Mouse (Mus musculus) thymus, postnatal 4 days (tissue): ENCODE results near the gene Plekha7.

Experiments
- DNase-seq: peaks from one replicate; pipeline ENCODE4 v3.0.0; 2021

The Plekha7 gene

DNA sequence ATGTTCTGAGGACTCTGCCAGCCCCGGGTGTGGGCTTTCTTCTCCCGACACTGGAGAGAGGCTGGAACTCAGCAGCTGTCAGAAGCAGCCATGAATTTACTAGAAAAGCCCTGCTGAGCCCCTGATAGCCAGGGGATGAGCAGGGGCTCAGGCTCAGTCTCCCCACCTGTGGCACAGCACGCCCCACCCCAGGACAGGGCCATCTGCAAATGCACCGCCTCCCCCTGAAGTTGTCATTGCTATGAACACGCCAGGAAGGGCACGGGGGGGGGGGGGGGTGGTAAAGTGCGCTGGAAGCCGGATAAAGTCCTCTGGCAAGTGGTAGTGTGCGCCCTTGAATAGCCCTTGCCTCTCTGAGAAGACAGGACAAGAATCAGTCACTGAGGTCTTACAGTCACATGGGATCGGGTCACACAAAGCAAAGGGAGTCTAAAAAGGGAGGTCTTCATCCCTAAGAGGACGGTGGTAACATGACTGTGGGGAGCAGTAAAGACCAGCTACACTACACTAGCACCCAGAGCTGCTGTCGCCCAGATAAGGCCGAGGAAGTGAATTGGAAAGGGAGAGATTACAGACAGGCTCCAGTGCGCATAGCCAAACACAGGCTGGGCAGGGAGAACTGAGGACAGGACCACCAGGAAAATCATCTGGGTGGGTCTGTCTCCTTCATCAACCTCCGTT, 61.3 kb downstream of the Plekha7 start:
- no peak for DNase-seq

DNA sequence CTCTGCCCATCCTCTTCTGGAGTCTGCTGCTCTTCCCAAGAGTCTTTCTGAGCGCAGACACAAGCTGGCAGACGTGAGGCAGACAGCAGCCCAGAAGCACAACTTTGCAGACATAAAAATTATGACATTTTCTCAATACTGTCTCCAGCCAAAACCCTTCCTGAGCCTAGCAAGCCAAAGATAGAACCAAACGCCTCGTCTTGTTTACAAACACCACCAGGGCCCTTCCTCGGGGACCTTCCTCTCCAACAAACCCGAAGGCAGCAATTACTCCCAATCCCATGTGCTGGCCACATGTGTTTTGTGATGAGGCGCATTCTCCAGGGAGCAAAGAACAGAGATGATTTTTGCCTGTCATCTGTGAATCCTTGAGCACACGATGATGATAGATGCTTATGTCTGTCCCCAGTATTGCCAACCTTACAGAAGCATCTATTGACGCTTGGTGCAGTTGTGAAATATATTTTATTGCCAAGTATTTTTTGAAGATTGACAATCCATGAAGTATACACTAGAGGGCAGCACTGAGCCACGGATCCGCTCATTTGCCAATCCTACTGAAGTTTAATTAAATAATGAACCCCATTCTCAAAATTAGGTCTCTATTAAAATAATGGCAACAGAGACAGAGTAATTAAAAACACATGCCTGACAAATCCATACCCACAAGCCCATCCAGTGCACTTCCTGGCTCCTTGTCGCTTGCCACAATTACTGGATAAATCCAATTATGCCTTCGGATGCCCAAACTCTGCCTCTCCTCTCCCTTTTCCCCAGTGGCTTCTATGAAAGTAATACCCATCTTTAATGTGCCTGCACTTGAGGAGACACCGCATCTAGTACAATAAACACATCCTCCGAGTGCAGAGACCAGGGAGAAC, 62.1 kb downstream of the Plekha7 start:
- DNase-seq: no peak

DNA sequence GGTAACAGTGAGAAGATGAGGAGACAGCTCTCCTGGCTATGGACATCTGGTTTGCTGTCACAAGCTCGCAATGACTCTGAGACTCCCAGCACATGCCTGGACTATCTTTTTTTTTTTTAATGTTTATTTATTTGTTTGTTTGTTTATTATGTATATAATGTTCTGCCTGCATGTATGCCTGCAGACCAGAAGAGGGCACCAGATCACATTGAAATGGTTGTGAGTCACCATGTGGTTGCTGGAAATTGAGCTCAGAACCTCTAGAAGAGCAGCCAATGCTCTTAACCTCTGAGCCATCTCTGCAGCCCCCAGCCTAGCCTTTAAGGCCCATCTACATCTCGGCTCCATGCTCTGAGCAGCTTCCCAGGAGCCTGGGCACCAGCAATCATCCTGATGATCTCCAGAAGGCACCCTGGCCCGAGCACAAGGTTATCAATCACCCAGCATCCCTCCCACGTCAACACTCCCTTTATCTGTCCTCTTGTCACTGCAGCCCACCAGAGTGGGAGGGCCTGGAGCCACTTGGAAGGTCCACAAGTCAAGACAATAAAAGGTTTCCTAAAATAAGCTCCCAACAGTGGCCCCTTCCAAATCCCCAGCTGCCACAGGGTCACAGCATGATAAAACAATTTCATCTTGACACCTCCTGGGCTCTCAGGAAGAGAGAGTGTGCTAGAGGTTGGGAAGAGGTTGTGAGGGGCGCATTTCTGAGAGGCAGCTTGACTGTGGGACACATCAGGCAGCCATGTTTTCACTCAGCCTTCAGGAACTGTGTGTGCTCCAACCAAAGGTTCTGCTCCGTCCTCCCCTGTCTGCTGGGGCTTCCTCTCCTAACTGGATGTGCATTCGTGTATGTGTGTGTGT, 63.6 kb downstream of the Plekha7 start:
- DNase-seq: no peak

DNA sequence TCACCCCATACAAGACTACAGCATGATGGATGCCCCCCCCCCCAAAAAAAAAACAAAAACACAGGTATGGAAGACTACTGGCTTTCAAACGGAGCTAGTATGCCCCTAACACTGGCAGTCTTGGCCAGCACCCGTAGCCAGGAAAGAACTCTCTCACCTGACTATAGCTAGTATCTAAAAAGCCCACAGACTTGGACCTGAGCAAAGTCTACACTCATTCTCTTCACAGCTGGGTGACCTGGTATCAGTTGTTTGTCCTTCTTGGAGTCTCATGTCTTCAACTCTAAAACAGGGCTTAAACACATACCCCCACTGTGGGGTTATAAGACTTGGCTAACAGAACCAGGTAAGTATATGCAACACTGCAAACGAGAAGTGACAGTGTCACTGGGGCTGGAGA, 65.4 kb downstream of the Plekha7 start:
- DNase-seq: no peak

DNA sequence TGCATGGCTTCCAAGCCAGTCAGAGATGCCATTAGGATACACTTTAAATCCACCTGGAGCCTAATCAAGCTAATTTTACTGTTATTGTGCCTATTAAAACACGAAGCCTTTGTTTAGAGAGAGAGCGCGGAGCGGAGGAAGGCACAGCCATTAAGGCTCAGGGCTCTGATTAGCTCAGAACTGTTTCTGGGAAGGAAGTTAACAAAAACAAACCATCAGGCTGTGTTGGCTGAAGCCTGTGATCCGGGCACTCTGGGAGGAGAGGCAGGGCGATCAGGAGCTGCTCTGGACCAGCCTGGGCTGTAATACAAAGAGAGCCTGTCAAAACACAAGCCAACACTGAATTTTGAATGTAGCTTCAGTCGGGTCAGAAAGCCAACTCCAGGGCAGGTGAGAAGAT, 66.6 kb downstream of the Plekha7 start:
- DNase-seq: no peak

DNA sequence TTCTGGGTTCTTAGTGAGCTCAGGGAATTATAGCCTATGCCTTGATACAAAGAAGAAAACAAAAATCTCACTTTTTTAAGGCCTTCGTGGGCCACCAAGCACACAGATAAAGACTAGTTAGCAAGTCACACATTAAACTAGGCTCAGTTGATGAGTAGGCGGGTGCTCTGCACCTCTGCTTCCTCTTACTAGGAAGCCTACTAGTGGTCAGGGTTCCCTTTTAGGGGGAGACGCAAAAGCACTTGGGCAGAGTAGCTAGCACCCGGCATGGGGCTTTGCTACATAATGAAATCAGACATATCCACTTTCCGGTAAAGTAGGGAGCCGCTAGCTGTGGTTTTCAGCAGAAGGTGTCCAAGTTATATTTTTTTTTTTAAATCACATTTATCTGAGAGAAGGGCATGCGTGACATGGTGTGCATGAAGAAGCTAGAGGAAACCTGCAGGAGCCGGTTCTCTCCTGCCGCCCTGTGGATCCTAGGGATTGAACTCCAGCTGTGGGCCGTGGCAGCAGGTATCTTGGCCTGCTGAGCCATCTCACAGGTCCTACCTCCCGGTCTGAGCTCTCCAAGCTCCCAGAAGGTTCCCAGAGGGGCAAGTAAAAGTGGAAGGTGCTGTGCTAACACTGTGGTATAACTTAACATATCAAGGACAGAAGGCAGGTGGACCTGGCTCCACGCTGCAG, 67.2 kb downstream of the Plekha7 start:
- no peak for DNase-seq

DNA sequence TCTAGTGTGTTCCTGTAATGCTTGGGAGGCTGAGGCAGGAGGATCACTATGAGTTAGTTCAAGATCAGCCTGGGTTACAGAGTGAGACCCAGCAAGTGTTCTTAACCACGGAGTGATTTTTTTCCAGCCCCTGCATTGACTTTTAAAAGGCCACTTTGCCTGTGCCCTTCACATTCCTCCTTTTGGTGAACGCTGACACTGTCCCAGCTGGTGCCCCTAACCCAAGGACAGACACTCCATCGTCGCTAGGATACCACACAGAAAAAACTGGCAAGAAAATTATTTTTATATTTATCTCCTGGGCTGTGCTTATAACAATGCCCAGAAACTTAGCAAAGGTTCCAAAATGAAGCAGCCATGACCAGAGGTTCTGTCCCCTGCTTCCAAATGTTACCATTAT, 67.8 kb downstream of the Plekha7 start:
- no peak for DNase-seq

DNA sequence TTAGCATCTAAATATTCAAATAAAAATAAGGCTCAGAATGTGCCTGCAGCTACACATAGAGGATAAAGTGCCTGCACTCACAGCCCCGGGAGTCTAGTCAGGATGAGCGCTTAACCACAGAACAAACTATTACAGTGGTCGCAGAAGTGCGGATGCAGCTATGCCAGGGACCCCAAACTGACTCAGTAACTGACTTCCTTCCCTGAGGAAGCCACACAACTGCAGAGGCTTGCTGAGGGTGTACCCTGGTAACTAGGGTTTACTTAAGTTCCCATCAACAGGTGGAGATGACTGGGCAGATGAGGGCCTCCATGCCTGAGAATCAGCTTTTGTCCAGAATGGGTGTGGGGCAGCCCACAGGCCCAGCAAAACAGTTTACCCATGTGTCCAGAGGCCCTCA, 69.9 kb downstream of the Plekha7 start:
- peak; percentile 59 for DNase-seq

DNA sequence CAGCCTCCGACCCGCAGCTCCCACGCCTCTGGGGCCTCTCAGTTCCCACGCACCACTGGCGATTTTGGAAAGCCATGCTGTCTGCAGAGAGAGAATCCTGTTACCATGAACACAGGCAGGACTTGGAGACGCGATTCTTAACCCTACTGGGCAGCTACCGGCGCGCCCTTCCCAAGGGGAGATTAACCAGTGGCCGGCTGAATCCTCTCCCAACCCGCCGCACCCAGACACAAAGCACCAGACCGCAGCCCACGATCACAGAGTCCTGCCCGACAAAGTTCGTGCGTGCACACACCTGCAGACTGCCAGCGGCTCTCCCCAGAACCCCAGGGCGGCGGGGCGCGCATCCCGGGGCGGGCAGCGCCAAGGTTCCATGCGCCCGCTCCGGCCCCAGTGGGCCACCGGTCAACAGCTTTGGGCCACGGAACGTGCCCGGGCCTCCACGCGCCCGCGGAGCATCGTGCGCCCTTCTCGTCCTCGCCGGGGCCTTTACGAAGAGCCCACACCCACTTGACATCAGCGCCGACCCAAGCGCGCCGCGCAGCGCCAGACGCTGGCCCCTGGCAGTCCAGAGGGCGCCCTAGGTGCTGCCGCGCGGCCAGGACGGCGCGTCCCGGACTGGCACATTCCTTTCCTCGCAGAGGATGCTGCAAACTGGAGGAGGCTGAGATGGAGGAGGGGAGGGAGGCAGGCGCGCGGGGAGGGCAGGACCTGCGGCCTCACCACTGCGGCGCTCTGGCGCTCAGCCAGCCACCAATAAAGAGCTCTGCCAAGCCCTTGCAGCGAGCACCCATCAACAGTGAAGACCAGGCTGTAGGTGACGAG, 70.8 kb downstream of the Plekha7 start:
- peak; percentile 65 for DNase-seq

DNA sequence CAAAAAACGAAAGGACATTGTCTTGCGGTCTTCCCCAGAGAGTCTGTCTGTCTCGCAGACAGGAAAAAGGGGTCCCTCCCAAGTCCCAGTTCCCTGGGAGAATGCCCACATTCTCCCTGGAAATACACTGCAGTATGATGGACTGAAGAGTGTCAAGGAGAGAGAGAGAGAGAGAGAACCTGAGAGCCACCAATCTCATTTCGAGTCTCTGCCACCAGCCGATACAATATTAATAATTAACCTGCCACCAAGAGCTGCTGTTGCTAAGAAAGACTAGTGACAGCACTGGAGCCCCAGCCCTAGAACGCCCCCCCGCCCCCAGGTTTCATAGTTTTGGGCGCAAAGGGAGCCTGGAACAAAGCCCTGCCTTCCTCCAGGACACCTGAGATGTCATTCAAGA, 71.6 kb downstream of the Plekha7 start:
- no peak for DNase-seq

DNA sequence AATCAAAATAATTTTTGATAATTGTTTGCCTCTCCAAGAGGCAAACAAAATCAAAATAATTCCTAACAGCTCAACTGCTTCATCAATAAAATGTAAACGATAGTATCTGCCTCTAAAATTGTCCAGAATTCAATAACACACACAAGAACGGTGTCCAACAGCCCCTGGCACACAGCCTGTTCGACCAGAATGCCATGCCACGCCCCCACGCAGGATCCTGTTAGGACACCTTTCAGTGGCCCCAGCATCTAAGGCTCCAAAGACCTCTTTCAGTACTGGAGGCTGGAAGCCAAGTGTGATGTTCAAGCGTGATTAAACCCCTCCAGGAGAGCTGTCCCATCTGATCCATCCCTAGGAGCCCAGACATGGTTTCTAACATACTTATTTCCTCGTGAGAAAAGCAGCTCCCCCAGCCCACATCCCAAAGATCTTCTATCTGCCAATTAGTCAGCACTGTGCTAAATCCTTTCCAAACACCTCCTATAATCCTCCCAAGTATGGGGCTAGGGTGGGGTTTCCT, 73.8 kb downstream of the Plekha7 start:
- DNase-seq: no peak

DNA sequence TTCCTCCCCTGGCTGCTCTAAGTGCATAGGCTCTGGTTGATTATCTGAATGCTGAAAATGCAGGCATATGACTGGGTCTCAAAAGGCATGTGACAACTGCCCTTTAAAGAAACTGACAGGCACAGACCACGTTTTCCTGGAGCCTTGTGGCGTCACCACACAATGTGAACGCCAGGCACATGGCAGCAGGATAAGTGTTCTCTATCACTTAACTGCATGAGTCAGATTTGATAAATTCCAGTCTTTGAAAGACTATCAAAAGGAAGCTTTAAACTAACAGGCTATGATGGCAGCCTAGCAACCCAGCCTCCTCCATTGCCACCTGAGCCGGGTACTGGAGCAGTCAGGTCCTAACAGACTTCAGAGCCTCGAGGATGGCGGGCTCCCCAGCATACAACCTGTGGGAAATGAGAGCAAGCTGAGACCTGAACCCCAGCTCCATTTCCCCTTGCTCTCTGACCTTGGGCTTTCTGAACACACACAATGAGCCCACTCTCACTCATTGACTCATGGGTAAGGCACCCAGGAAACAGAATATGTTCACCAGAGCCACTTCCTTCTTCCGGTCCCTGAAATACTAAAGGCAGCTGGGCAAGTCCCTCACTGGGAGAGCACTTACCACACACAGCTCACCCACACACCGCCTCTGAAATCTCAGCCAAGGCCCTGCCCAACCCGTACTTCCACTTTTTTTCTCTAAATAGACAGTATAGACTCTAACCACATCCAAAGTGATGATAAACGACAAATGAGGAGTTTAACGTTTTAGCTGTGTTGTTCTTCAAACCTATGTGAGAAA, 77.2 kb downstream of the Plekha7 start:
- DNase-seq: peak; percentile 48

DNA sequence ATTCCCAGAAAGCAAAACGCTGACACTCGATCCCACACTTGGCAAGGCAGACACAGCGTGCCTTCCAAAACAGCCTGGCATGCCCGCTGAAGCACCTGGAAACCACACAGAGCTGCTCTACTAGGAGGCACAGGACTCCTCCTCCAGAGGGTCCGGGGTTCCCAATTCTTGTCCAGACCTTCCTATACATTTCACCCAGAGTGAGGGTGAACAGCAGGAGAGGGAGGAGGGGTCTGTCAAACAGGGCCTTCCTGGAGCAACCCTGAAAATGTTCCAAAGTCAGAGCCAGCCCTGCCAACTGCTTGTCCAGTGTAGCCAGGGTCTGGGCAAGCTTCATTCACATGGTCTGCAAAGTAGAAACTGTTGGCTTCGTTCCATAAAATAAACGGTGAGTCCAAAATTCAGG, 81.3 kb downstream of the Plekha7 start:
- DNase-seq: no peak

DNA sequence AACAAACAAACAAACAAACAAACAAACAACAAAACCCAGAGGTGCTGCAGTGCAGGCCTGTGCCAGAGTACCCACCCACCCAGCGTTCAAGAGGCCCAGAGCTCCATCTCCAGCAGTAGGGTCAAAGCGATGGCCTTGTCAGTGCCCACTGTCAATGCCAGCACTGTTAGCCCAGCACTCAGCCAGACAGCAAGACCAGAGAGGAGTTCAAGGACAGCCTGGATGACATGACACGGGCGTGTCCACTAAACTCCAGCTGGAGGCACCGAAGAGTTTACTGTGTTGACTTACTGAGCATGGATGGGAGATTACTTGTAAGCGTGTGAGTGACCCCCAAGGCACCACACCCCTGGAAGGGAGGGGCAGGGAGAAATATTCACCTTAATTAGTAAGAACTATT, 81.9 kb downstream of the Plekha7 start:
- no peak for DNase-seq

DNA sequence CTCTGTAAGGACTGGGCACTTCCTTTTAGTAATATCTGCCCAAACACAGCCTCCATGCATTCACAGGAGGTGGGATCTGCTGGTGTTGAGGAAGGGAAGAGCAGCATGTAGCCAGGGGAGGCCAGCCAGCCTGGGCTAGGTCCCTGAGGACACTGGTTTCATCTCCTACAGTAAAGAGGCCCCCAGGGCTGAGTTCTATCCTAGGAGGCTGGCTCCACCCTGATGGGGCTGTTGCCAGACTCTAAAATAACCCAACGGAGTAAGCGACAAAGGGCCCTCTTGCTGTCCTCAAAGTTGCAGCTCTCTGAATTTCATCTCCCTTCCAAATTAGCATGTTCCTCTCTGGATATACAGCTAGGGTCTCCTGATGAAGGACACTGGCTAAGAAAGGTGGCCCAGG, 83.6 kb downstream of the Plekha7 start:
- no peak for DNase-seq

DNA sequence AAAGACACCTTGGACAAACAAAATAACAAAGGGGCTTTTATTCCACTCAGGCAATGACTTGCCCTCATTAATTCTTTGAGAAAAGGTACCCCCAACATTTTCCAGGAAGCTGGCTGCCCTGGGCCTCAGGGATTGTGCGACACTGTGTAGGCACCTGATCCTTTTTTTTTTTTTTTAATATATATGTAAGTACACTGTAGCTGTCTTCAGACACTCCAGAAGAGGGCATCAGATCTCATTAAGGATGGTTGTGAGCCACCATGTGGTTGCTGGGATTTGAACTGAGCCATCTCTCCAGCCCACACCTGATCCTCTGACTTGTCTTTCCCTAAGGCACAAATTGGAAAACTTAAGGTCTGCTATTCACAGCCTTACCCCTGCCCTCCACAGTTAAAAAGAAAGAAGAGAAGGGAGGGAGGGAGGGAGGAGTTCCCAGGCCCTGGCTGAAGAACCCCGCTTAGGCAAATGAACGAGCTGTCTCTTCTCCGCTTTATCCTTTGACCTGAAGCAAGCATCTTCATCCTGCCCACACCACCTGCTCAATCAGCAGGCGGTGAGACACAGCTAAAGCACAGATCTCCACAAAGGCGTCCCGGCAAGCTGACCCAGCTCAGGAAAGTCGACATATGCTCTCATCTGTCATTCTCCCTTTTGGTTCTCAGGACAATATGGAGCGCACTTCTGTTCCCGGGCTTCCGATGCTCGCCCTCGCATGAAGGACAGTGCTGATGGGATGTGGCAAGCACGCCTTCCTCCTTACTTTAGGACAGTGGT, 85.0 kb downstream of the Plekha7 start:
- DNase-seq: no peak

DNA sequence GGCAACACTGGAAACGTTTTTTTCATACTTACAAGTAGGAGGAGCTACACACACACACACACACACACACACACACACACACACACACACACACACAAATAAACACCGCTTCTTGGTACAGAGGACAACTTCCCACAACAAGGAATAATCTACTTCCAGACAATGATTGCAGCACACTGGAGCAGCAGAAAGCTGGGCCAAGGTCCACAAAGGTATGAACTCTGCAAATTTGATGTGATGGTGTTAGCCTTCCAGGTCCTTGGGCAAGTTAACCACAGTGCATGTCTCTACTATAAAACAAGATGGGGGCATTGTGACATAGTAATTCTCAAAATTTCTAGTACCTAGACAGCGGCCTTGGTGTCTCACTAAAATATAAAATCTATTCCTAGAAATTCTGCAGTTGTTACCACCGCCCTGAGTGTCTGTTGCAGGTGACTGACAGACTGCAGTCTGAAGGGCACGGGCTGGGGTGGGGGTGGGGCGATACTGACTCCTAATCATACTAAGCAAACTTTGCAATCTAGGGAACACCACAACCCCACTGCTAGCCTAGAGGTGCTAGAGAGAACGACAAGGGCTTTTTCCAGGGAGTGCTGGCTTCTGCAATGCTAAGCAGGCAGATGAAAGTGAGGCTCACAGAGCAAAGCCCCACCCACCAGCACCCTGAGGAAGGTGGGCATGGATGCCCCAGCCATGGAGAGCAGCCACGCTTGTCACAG, 85.7 kb downstream of the Plekha7 start:
- DNase-seq: no peak

DNA sequence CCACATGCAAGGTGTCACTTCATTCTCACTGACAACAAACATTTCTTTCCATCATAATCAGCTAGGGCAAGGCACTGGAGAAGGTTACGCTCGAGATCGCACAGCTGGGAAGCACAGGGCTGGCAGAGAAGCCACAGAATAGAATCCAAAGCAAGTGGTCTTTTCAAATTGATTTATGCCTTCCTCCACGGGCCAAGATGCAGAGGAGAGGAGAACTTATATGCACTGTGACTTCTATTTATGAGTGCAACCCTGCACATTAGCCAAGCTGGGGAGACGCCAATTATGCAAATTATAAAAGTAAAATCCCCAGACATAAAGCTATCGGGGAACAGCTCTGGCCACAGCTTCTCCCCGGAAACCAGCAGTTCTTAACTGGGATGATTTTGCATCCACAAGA, 86.3 kb downstream of the Plekha7 start:
- no peak for DNase-seq

DNA sequence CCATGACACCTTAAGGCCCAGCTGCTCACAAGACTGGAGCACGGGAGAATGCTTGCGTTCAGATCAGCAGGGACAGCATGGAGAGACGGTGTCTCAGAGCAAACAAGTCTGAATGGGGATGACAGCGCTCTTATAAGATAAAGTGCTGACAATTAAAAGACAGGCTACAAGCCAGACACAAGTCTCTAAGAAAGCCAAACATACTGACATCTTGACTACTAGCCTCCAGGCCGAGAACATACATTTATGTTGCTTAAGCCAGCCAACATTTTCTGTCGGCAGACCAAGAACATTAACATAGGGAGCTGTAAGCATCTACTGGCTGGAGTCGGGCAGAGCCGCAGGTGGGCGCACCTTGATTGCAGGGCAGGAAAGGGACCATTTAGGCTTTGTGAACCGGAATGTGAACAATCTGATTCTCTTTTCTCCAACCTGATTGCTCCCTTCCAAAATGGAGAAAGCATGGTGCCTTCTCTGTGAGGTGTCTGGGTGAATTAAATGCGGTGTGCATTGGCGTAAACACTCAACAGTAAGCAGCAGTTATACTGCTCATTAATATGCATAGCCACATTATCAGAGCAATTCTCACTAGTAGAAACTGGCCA, 88.0 kb downstream of the Plekha7 start:
- no peak for DNase-seq
